Mouse (Mus musculus) forebrain, embryonic 14.5 days (tissue): ENCODE measurements around the gene Msl1. TPM values are rescaled to one million over a fixed set of nuclear protein-coding genes. Genes with fewer than 3 reads are reported as not detected.

ENCODE experiments used
- ATAC-seq: fragments of 200-750 bp; cut with Nextera tagmentation; 2 replicates; pipeline ENCODE4 v1.8.0; 2017; ENCODE audit warnings: mild to moderate bottlenecking, moderate library complexity
- DNase-seq: peaks from one replicate; pipeline ENCODE4 v3.0.0-alpha.2; 2015; ENCODE audit warnings: low spot score
- H3K27ac ChIP-seq: fragments of 300-500 bp; sonication (generic); 2 replicates; pipeline ENCODE4 v1.5.1; 2014; ENCODE audit warnings: low read depth, mild to moderate bottlenecking, control low read depth, low read length, moderate library complexity
- H3K27me3 ChIP-seq: fragments of 300-500 bp; sonication (generic); replicated peaks from 2 replicates; pipeline ENCODE4 v1.6.1; 2014; ENCODE audit warnings: low read length, control low read depth, mixed read lengths; ENCODE audit not compliant: control insufficient read depth, insufficient read depth
- H3K36me3 ChIP-seq: fragments of 300-500 bp; sonication (generic); 2 replicates; pipeline ENCODE4 v1.6.1; 2014; ENCODE audit warnings: low read length, control low read depth; ENCODE audit not compliant: control insufficient read depth, insufficient read depth
- H3K4me1 ChIP-seq: fragments of 300-500 bp; sonication (generic); 2 replicates; pipeline ENCODE4 v1.6.1; 2014; ENCODE audit warnings: antibody characterized with exemption, low read length, control low read depth; ENCODE audit not compliant: control insufficient read depth, insufficient read depth
- H3K4me2 ChIP-seq: fragments of 300-500 bp; sonication (generic); 2 replicates; pipeline ENCODE4 v1.6.1; 2014; ENCODE audit warnings: mild to moderate bottlenecking, control low read depth, low read length
- H3K4me3 ChIP-seq: fragments of 300-500 bp; sonication (generic); 2 replicates; pipeline ENCODE4 v1.5.1; 2014; ENCODE audit warnings: low read depth, low read length, control low read depth
- H3K9ac ChIP-seq: fragments of 300-500 bp; sonication (generic); 2 replicates; pipeline ENCODE4 v1.6.1; 2014; ENCODE audit warnings: mild to moderate bottlenecking, low read length, control low read depth, moderate library complexity
- H3K9me3 ChIP-seq: fragments of 300-500 bp; sonication (generic); replicated peaks from 2 replicates; pipeline ENCODE4 v1.6.1; 2016; ENCODE audit warnings: low read length, control low read depth, mixed read lengths; ENCODE audit not compliant: control insufficient read depth
- WGBS: fragments of 180-500 bp; shearing (Covaris S2); extraction: QIAGEN DNeasy Blood & Tissue Kit; methylation state at CpG from one replicate; pipeline ENCODE4 v1.1.7; 2014; 5-methylcytosine and 5-hydroxymethylcytosine counted together
- polyA plus RNA-seq: library from polyadenylated mRNA; unstranded; fragments of >200 nt; fragmentation: Nextera tagmentation; extraction: Ambion mirVana; gene quantifications from 2 replicates; pipeline ENCODE4 v1.2.1, GENCODE M21; 2014

The Msl1 gene
- polyA plus RNA-seq, 1 experiment from 2014 or later = 19.3 TPM

DNA sequence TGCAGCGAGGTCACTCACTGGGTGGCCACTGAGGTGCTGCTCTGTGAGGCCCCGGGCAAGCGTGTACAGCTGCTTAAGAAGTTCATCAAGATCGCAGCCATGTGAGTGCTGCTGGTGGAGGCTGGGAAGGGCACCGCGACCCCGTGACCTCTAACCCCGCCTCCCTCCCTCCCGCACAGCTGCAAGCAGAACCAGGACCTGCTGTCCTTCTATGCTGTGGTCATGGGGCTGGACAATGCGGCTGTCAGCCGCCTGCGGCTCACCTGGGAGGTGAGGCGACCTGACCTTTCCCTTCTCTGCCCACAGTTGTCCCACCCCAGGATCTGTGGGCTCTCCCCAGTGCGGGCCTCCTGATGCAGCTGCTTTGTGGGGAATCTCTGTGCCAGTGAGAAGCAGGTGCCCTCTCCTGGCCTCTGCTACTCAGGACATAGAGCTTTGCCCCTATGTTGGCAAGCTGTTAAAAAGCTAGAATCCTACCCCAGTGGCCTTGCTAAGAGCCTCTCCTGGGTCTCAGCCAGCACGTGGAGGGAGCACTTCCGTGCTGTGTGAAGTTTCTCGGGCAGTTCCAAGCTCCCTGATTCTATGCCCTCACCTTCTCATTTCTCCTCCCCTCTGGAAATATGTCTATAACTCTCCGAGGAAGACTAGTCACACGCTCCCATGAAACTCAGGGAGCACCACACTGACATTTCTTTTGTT, 54.0 kb downstream of the Msl1 start:
- ATAC-seq = no peak
- Histone ChIP-seq H3K4me1 (peaks cover 8% of the 10 kb centered on the region; the same call in 1 of the 2 replicates), H3K36me3 (no peaks in the 10 kb centered on the region), H3K4me2 (no peak overlapping the region), H3K27me3 (no peaks in the 10 kb centered on the region), H3K4me3 (no peak overlapping the region), H3K9me3 (no peaks in the 10 kb centered on the region), H3K27ac (no peak overlapping the region), H3K9ac (no peak overlapping the region)
- 10% methylated on average over 19 of the region's 19 CpGs for WGBS
- peak; percentile 23 for DNase-seq

DNA sequence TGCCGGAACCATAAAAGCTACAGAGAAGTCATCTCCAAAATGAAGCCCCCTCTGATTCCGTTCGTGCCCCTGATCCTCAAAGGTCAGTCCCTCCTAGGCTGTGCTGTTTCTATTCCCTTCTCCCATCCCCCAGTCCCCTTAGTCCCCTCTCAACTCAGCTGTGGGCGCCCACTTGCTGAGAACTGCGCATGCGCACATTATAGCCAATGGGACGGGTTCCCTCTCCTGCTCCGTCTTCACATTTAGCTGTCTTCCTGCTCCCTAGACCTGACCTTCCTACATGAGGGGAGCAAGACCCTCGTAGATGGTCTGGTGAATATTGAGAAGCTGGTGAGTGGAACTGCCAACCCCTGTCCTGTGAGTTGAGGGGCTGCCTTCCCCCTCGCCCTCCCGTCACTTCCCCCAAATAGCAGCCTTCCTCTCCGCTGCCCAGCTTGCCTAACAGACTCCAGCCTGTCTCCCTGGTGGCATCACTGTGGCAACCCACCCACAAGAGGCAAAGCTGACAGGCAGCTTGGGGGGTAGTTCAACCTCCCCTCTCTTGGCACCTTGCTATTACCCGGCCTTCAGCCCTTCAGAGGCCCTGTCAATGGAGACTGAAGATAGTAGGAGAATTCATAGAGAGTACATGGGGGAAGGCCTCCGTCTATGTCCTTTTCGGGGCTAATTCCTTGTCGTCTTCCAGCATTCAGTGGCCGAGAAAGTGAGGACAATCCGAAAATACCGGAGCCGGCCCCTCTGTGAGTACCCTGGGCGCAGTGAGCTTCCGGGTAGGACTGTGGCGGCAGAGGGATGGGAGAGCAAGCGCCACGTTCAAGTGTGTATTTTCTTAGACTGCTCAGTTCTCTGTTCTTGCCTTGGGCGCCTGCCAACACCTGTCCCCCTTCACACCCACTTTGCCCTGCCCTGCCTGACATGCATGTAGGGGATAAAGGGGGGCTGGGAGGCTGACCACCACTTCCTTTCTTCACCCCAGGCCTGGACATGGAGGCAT, 55.1 kb downstream of the Msl1 start:
- H3K4me1 ChIP-seq = peaks cover 8% of the 10 kb centered on the region; the same call in 1 of the 2 replicates
- H3K4me3 ChIP-seq = no peak overlapping the region
- no peak overlapping the region for H3K9ac ChIP-seq
- WGBS = 59% methylated on average over 26 of the region's 26 CpGs
- ATAC-seq (peak; percentile 55; the same call in 1 of the 2 replicates), DNase-seq (peak; percentile 70)
- H3K4me2 ChIP-seq = peak overlapping the region; percentile 24
- H3K27ac ChIP-seq = no peak overlapping the region
- H3K36me3 ChIP-seq = no peaks in the 10 kb centered on the region
- H3K9me3 ChIP-seq = no peaks in the 10 kb centered on the region
- no peaks in the 10 kb centered on the region for H3K27me3 ChIP-seq

DNA sequence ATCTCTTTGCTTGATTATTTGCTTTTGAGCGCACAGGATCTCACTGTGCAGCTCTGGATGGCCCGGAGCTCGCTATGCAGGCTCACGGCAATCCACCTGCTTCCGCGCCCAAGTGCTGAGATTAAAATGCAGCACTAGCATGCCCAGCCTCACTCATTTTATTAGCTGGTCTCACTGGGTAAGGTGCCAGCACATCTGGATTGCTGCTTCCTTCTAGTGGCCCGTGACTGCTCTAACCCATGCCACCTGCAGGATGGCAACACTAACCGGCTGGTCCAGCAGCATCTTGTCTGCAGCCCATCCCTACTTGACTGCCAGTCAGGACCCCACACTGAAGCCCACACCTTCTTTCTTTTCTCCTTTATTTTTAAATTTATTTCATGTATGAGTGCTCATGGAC, 58.8 kb downstream of the Msl1 start:
- WGBS = 89% methylated on average over 8 of the region's 8 CpGs
- no peak for ATAC-seq

GRCm38 (mm10) chr11:98854659-98855058, 59.3 kb downstream of the Msl1 start:
- ATAC-seq = no peak
- Histone ChIP-seq H3K9ac (no peak overlapping the region), H3K4me1 (peaks cover 2% of the 10 kb centered on the region; the same call in 1 of the 2 replicates), H3K4me2 (no peak overlapping the region), H3K9me3 (no peaks in the 10 kb centered on the region), H3K27ac (no peak overlapping the region), H3K4me3 (no peak overlapping the region), H3K27me3 (no peaks in the 10 kb centered on the region), H3K36me3 (no peaks in the 10 kb centered on the region)
- WGBS = 92% methylated on average over 2 of the region's 2 CpGs
- DNase-seq = no peak

More for the DNA sequence above, 58.8 kb downstream of the Msl1 start:
- Histone ChIP-seq H3K27ac (no peak overlapping the region), H3K4me3 (no peak overlapping the region), H3K4me2 (no peak overlapping the region), H3K9ac (no peak overlapping the region), H3K27me3 (no peaks in the 10 kb centered on the region), H3K4me1 (peaks cover 8% of the 10 kb centered on the region; the same call in 1 of the 2 replicates), H3K9me3 (no peaks in the 10 kb centered on the region), H3K36me3 (no peaks in the 10 kb centered on the region)
- DNase-seq = no peak

Other genes starting within 250 kb of the Msl1 start
- not detected in 2 replicates for gene Ikzf3, start 249.5 kb upstream of the Msl1 start, polyA plus RNA-seq
- not detected in 2 replicates for gene Zpbp2, start 244.4 kb upstream of the Msl1 start, polyA plus RNA-seq
- 24.7 and 24.8 TPM in 2 replicates for gene Ormdl3, start 208.1 kb upstream of the Msl1 start, polyA plus RNA-seq
- gene Lrrc3c, start 197.2 kb upstream of the Msl1 start, polyA plus RNA-seq = not detected in 2 replicates
- gene Gm12355, start 169.9 kb upstream of the Msl1 start, polyA plus RNA-seq = 0.88 and 1.3 TPM in 2 replicates
- gene Gsdma3, start 169.2 kb upstream of the Msl1 start, polyA plus RNA-seq = not detected in 2 replicates
- not detected in 2 replicates for gene Gsdma2, start 148.8 kb upstream of the Msl1 start, polyA plus RNA-seq
- gene Gsdma, start 131.2 kb upstream of the Msl1 start, polyA plus RNA-seq = not detected in 2 replicates
- gene Psmd3, start 113.0 kb upstream of the Msl1 start, polyA plus RNA-seq = 121 and 144 TPM in 2 replicates
- gene Csf3, start 94.3 kb upstream of the Msl1 start, polyA plus RNA-seq = not detected in 2 replicates
- gene Med24, start 66.1 kb upstream of the Msl1 start, polyA plus RNA-seq = 76.0 and 85.9 TPM in 2 replicates
- 164 and 199 TPM in 2 replicates for gene Thra, start 54.9 kb upstream of the Msl1 start, polyA plus RNA-seq
- 2.2 and 3.1 TPM in 2 replicates for gene Nr1d1, start 20.2 kb upstream of the Msl1 start, polyA plus RNA-seq
- gene Casc3, start 9.4 kb downstream of the Msl1 start, polyA plus RNA-seq = 41.0 and 45.0 TPM in 2 replicates
- 3.0 and 4.5 TPM in 2 replicates for gene Rapgefl1, start 41.3 kb downstream of the Msl1 start, polyA plus RNA-seq
- 3.3 and 3.7 TPM in 2 replicates for gene Wipf2, start 68.1 kb downstream of the Msl1 start, polyA plus RNA-seq
- 14.1 and 16.4 TPM in 2 replicates for gene Cdc6, start 112.3 kb downstream of the Msl1 start, polyA plus RNA-seq
- 8.2 and 9.8 TPM in 2 replicates for gene Rara, start 132.3 kb downstream of the Msl1 start, polyA plus RNA-seq
- 0.27 and 0.28 TPM in 2 replicates for gene Gjd3, start 187.5 kb downstream of the Msl1 start, polyA plus RNA-seq
- 135 and 150 TPM in 2 replicates for gene Top2a, start 228.7 kb downstream of the Msl1 start, polyA plus RNA-seq
- 125 and 139 TPM in 2 replicates for gene Igfbp4, start 245.7 kb downstream of the Msl1 start, polyA plus RNA-seq